Mouse (Mus musculus): ENCODE results near the gene Cyth3. TPM values are rescaled to one million over a fixed set of nuclear protein-coding genes. Genes with fewer than 3 reads are reported as not detected.
A peak's percentile ranks its signal among the peaks of the same experiment; 100 is the strongest.

The Cyth3 gene
- polyA plus RNA-seq, 1 experiment from 2014 or later: 61.5 TPM

DNA sequence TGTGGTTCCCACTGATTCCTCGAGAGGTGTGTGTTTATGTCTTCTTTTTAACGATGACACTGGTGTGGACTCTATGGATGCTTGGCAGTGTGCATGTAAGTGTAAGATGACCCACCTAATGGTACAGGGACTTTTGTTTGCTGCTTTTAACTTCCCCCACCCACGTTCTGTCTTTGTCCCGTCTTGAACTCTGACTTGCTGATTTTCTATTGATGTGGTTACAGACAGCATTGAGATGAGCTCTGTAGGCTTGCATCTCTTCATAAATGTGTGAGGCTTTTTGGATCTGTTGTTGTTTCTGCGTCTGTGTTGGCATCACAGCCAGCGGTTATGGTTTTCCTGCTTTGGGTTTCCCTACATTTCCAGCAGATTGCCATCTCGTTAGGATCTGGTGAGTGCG is 8.5 kb downstream of the Cyth3 start:
- no peak for ATAC-seq (ENCODE audit: low read depth)
- H3K36me3 ChIP-seq (ENCODE audit: control insufficient read depth, insufficient read depth, low read length): no peaks in the 10 kb centered on the region; the same call in 1 of the 2 replicates
- 86% methylated on average over 8 of the region's 8 CpGs for WGBS
- no peak overlapping the region for H3K9ac ChIP-seq (ENCODE audit: low read length)
- H3K4me1 ChIP-seq (replicated peaks; ENCODE audit: control insufficient read depth, insufficient read depth, low read length): peaks cover 39% of the 10 kb centered on the region
- no peaks in the 10 kb centered on the region for H3K27me3 ChIP-seq (ENCODE audit: control insufficient read depth, insufficient read depth, low read depth, low read length)
- H3K4me3 ChIP-seq (ENCODE audit: low read length): no peak overlapping the region
- H3K9me3 ChIP-seq (ENCODE audit: control insufficient read depth, low read length): peaks cover 4% of the 10 kb centered on the region; the same call in 1 of the 2 replicates
- no peak overlapping the region for H3K27ac ChIP-seq (ENCODE audit: low read length)
- H3K4me2 ChIP-seq (ENCODE audit: low read depth, low read length): no peak overlapping the region

DNA sequence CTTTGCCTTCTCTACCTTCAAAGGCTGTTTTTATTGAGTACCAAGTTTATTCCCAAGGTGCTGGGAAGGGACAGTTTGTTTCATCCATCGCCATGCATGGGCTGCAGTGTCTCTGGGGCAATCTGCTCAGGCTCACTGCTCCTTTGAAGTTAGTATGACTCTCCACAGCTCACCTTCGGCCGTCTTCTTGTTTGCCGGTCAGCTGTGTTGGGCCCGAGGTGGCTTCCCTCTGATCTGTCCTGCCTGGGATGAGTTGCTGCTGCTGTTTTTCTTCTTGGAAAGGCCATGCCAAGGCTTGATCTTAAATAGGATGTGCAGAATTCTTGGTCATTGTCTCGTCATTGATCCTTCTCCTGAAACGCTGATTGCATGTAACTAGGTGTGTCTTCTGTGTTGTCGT is 9.3 kb downstream of the Cyth3 start:
- Histone ChIP-seq H3K36me3 (ENCODE audit: control insufficient read depth, insufficient read depth, low read length) (no peaks in the 10 kb centered on the region; the same call in 1 of the 2 replicates), H3K27ac (ENCODE audit: low read length) (no peak overlapping the region), H3K4me3 (ENCODE audit: low read length) (no peak overlapping the region), H3K4me2 (ENCODE audit: low read depth, low read length) (no peak overlapping the region), H3K27me3 (ENCODE audit: control insufficient read depth, insufficient read depth, low read depth, low read length) (no peaks in the 10 kb centered on the region), H3K9me3 (ENCODE audit: control insufficient read depth, low read length) (peaks cover 4% of the 10 kb centered on the region; the same call in 1 of the 2 replicates), H3K9ac (ENCODE audit: low read length) (no peak overlapping the region), H3K4me1 (replicated peaks; ENCODE audit: control insufficient read depth, insufficient read depth, low read length) (peaks cover 33% of the 10 kb centered on the region)
- 75% methylated on average over 8 of the region's 8 CpGs for WGBS
- ATAC-seq (ENCODE audit: low read depth): no peak

DNA sequence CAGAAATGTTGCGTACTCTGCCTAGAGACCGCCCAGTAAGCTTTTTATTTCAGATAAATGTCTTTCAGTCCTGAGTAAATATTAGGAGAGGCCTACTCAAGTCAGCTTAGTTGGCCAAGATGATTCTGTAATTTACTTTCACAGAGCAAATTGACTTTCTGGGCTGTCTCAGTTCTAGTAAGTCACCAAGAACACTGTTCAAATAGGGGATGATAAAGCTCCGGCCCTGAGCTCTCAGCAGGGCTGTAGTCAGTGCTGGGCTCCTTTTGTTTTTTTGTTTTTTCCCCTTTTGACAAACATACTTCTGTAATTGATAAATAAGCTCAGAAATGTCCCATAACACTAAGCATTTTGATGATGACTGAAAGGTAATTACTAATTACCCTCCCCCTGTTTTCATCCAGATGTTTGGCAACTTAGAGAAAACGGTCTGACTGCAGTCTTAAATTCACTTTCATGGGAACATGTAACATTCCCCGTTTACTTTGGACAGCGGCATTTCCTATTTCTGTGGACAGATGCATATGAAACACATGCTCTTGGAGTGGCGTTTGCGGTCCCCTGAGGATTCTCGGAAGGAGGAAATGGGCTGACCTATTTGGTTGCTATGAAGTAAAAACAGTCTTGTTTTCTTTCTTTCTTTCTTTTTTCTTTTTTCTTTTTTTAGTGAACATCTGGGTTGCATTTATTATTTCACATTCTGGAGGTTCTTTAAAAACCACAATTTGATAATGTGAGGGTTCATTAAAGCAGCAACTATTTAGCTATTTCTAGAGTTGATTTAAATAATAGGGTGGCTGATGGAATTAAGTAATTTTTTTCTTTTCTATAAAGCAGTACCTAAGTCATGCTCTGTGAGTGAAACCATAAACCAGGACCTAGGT is 10.7 kb downstream of the Cyth3 start:
- Histone ChIP-seq H3K36me3 (ENCODE audit: control insufficient read depth, insufficient read depth, low read length) (no peaks in the 10 kb centered on the region; the same call in 1 of the 2 replicates), H3K9ac (ENCODE audit: low read length) (no peak overlapping the region), H3K27ac (ENCODE audit: low read length) (peak overlapping the region; percentile 64), H3K9me3 (ENCODE audit: control insufficient read depth, low read length) (peaks cover 4% of the 10 kb centered on the region; the same call in 1 of the 2 replicates), H3K4me2 (ENCODE audit: low read depth, low read length) (no peak overlapping the region; the same call in 1 of the 2 replicates), H3K27me3 (ENCODE audit: control insufficient read depth, insufficient read depth, low read depth, low read length) (no peaks in the 10 kb centered on the region), H3K4me1 (replicated peaks; ENCODE audit: control insufficient read depth, insufficient read depth, low read length) (peaks cover 38% of the 10 kb centered on the region), H3K4me3 (ENCODE audit: low read length) (no peak overlapping the region)
- ATAC-seq (ENCODE audit: low read depth): no peak
- WGBS: 21% methylated on average over 9 of the region's 9 CpGs

DNA sequence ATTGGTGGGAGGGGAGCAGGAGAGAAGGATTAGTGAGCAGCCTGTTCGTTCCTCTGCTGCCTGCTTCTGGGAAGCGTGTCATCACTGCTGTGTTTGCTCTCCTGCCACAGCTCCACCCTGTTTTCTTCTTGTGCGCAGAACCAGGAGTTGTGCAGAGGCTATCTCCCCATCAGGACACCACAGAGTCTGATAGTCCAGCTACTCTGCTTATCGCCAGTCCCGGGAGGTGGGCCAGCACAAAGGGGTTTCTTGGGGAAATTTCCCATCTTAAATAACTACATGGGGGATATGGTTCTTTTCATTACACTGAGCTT is 11.3 kb downstream of the Cyth3 start:
- 0 out of 2 replicates have a peak, but pooled peaks have one; percentile 21 for ATAC-seq (ENCODE audit: low read depth)
- Histone ChIP-seq H3K4me1 (replicated peaks; ENCODE audit: control insufficient read depth, insufficient read depth, low read length) (peaks cover 43% of the 10 kb centered on the region), H3K9me3 (ENCODE audit: control insufficient read depth, low read length) (peaks cover 4% of the 10 kb centered on the region; the same call in 1 of the 2 replicates), H3K27ac (ENCODE audit: low read length) (peak overlapping the region; percentile 51), H3K4me2 (ENCODE audit: low read depth, low read length) (no peak overlapping the region; the same call in 1 of the 2 replicates), H3K27me3 (ENCODE audit: control insufficient read depth, insufficient read depth, low read depth, low read length) (no peaks in the 10 kb centered on the region), H3K36me3 (ENCODE audit: control insufficient read depth, insufficient read depth, low read length) (no peaks in the 10 kb centered on the region; the same call in 1 of the 2 replicates), H3K4me3 (ENCODE audit: low read length) (no peak overlapping the region), H3K9ac (ENCODE audit: low read length) (no peak overlapping the region)
- WGBS: 26% methylated on average over 5 of the region's 5 CpGs

DNA sequence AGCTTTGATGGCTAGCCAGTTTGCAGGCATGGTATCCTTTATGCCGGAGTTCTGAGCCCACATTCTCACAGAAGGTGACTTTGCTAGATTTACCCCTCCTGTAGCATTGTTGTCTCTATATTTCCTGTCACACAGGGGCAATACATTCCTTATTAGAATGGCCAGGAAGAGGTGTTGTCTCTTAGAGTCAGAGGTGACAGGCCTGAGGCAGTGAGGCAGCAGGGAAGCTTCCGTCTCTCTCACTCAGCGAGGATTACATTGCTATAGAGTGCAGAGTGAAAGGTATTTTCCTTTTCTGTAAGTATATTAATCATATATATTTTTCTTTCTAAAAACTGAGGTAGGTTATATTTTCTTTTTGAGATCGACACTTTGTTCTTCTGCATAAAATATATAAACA is 11.6 kb downstream of the Cyth3 start:
- H3K9ac ChIP-seq (ENCODE audit: low read length): no peak overlapping the region
- no peak for ATAC-seq (ENCODE audit: low read depth)
- peaks cover 4% of the 10 kb centered on the region; the same call in 1 of the 2 replicates for H3K9me3 ChIP-seq (ENCODE audit: control insufficient read depth, low read length)
- peaks cover 46% of the 10 kb centered on the region for H3K4me1 ChIP-seq (replicated peaks; ENCODE audit: control insufficient read depth, insufficient read depth, low read length)
- H3K36me3 ChIP-seq (ENCODE audit: control insufficient read depth, insufficient read depth, low read length): no peaks in the 10 kb centered on the region; the same call in 1 of the 2 replicates
- H3K27me3 ChIP-seq (ENCODE audit: control insufficient read depth, insufficient read depth, low read depth, low read length): no peaks in the 10 kb centered on the region
- no peak overlapping the region for H3K4me3 ChIP-seq (ENCODE audit: low read length)
- no peak overlapping the region for H3K4me2 ChIP-seq (ENCODE audit: low read depth, low read length)
- 78% methylated on average over 4 of the region's 4 CpGs for WGBS
- H3K27ac ChIP-seq (ENCODE audit: low read length): no peak overlapping the region

DNA sequence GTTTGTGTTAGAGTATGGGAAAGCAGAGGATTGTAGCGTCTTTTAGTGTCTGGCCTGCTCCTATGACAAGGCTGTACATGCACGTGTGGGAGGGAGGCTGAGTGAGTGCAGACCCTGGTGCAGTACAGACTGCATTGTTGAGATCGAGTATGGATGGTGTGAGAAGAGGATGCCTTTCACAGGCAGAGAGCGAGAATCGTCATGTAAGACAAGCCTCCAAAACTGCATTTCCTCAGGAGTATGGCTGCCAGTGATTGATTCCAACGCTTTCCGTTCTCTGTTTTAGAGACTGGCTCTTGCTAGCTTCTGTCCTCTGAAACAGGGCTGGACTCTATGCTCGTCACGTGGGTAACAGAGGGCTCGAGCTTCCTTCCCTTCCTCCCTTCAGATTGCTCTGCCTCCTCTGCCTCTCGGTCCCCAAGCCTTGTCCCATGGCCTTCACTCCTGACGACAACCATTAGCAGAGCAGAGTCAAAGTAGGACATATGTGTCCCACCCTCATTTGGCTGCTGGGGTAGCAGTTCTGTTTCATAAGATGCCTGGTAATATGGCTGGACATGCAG is 12.4 kb downstream of the Cyth3 start:
- Histone ChIP-seq H3K4me2 (ENCODE audit: low read depth, low read length) (no peak overlapping the region), H3K9me3 (ENCODE audit: control insufficient read depth, low read length) (peaks cover 4% of the 10 kb centered on the region; the same call in 1 of the 2 replicates), H3K4me1 (replicated peaks; ENCODE audit: control insufficient read depth, insufficient read depth, low read length) (peaks cover 47% of the 10 kb centered on the region), H3K9ac (ENCODE audit: low read length) (no peak overlapping the region), H3K36me3 (ENCODE audit: control insufficient read depth, insufficient read depth, low read length) (no peaks in the 10 kb centered on the region; the same call in 1 of the 2 replicates), H3K27ac (ENCODE audit: low read length) (no peak overlapping the region), H3K27me3 (ENCODE audit: control insufficient read depth, insufficient read depth, low read depth, low read length) (no peaks in the 10 kb centered on the region), H3K4me3 (ENCODE audit: low read length) (no peak overlapping the region)
- no peak for ATAC-seq (ENCODE audit: low read depth)
- WGBS: 48% methylated on average over 12 of the region's 12 CpGs

DNA sequence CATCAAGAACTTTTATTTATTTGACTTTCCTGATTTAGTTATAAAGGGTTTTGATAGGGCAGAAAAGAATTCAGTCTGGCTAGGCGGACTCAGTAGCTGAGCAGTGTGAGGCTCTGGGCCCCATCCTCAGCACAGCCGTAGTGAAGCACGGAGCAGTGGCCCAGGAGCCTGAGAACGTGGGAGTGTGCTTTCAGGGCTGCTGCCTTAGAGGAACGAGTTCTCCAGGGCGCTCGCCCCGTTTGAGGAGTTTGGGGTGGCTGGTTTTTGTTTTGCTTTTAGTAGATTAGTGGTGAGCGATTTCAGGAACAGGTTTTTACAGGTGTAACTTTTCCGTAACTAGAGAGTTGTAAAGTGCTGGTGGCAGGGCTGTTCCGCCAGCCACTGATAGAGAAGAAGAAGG is 13.1 kb downstream of the Cyth3 start:
- no peak overlapping the region; the same call in 1 of the 2 replicates for H3K27ac ChIP-seq (ENCODE audit: low read length)
- no peak overlapping the region for H3K4me3 ChIP-seq (ENCODE audit: low read length)

GRCm38 (mm10) chr5:143636173-143636572 is 13.9 kb downstream of the Cyth3 start:
- peaks cover 48% of the 10 kb centered on the region for H3K4me1 ChIP-seq (replicated peaks; ENCODE audit: control insufficient read depth, insufficient read depth, low read length)
- peak overlapping the region; percentile 60; the same call in 1 of the 2 replicates for H3K27ac ChIP-seq (ENCODE audit: low read length)
- no peak overlapping the region for H3K9ac ChIP-seq (ENCODE audit: low read length)
- H3K4me3 ChIP-seq (ENCODE audit: low read length): no peak overlapping the region
- H3K36me3 ChIP-seq (ENCODE audit: control insufficient read depth, insufficient read depth, low read length): no peaks in the 10 kb centered on the region
- ATAC-seq (ENCODE audit: low read depth): no peak
- no peaks in the 10 kb centered on the region for H3K27me3 ChIP-seq (ENCODE audit: control insufficient read depth, insufficient read depth, low read depth, low read length)
- no peaks in the 10 kb centered on the region for H3K9me3 ChIP-seq (ENCODE audit: control insufficient read depth, low read length)
- 54% methylated on average over 7 of the region's 7 CpGs for WGBS
- no peak overlapping the region for H3K4me2 ChIP-seq (ENCODE audit: low read depth, low read length)

More for the DNA sequence above, 13.1 kb downstream of the Cyth3 start:
- Histone ChIP-seq H3K4me2 (ENCODE audit: low read depth, low read length) (no peak overlapping the region), H3K4me1 (replicated peaks; ENCODE audit: control insufficient read depth, insufficient read depth, low read length) (peaks cover 47% of the 10 kb centered on the region), H3K9ac (ENCODE audit: low read length) (no peak overlapping the region), H3K36me3 (ENCODE audit: control insufficient read depth, insufficient read depth, low read length) (no peaks in the 10 kb centered on the region), H3K9me3 (ENCODE audit: control insufficient read depth, low read length) (peaks cover 1% of the 10 kb centered on the region; the same call in 1 of the 2 replicates), H3K27me3 (ENCODE audit: control insufficient read depth, insufficient read depth, low read depth, low read length) (no peaks in the 10 kb centered on the region)
- 65% methylated on average over 11 of the region's 11 CpGs for WGBS
- ATAC-seq (ENCODE audit: low read depth): no peak

GRCm38 (mm10) chr5:143637832-143638420 is 15.7 kb downstream of the Cyth3 start:
- Histone ChIP-seq H3K27ac (ENCODE audit: low read length) (peak overlapping the region; percentile 47), H3K9ac (ENCODE audit: low read length) (no peak overlapping the region), H3K9me3 (ENCODE audit: control insufficient read depth, low read length) (no peaks in the 10 kb centered on the region), H3K4me2 (ENCODE audit: low read depth, low read length) (no peak overlapping the region), H3K4me1 (replicated peaks; ENCODE audit: control insufficient read depth, insufficient read depth, low read length) (peaks cover 47% of the 10 kb centered on the region), H3K4me3 (ENCODE audit: low read length) (no peak overlapping the region), H3K27me3 (ENCODE audit: control insufficient read depth, insufficient read depth, low read depth, low read length) (no peaks in the 10 kb centered on the region), H3K36me3 (ENCODE audit: control insufficient read depth, insufficient read depth, low read length) (no peaks in the 10 kb centered on the region)
- 59% methylated on average over 11 of the region's 11 CpGs for WGBS
- ATAC-seq (ENCODE audit: low read depth): peak; percentile 30; the same call in 1 of the 2 replicates
